In the genomic region with DNA sequence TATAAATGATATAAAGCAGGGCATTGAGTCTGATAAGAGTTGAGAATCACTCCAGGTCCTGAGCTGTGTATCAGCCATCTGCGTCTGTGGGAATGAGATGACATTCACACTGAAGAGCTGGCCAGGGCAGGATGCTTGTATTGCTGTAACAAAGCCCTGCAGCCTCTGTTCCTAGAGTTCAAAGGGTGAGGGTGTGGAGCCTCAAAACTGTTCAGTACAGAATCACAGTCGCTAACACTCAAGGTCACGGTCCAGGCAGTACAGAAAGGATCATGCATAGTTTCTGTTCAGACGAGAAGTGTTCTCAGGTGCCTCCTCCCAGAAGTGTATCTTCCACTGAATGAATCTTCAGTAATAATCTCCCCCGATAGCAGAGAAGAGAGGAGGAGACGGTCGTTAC, we compare ENCODE assay signal across 18 mouse cellular contexts.
"Had no signal": no experiment of that assay in that cellular context is flagged by ENCODE, and none has a peak within 500 bp of the region (broad histone marks: within the 10 kb centered on the region; RNA-seq: fewer than 3 reads in every experiment).

No protein-coding gene starts in this region.

- H3K9ac ChIP-seq: intestine, embryonic 15.5 days; kidney, embryonic 15.5 days; limb, embryonic 13.5 days; liver, embryonic 15.5 days; lung, embryonic 14.5 days; midbrain, embryonic 15.5 days had no signal

- H3K9me3 ChIP-seq: intestine, embryonic 15.5 days; kidney, embryonic 15.5 days; limb, embryonic 13.5 days; liver, embryonic 15.5 days; midbrain, embryonic 15.5 days had no signal

- H3K4me1 ChIP-seq: intestine, embryonic 15.5 days; kidney, embryonic 15.5 days; liver, embryonic 15.5 days had no signal

- DNase-seq: kidney, adult 2 months; kidney, postnatal 14 days; layer of hippocampus, adult 9-11 months; lung, embryonic 14.5 days; lung, postnatal 10 days; retina, postnatal 1 day; right cerebral cortex, postnatal 4 days; spleen, adult 18-20 months; thymus, adult 18-20 months; thymus, postnatal 36 days had no signal

- ATAC-seq: intestine, embryonic 15.5 days; midbrain, embryonic 15.5 days had no signal

- H3K27ac ChIP-seq: intestine, embryonic 15.5 days; kidney, embryonic 15.5 days; limb, embryonic 13.5 days; liver, embryonic 15.5 days; macrophage; midbrain, embryonic 15.5 days had no signal

- H3K4me2 ChIP-seq: intestine, embryonic 15.5 days; kidney, embryonic 15.5 days; limb, embryonic 13.5 days; liver, embryonic 15.5 days; lung, embryonic 14.5 days; midbrain, embryonic 11.5 days; midbrain, embryonic 15.5 days had no signal

- H3K36me3 ChIP-seq: intestine, embryonic 15.5 days; kidney, embryonic 15.5 days; limb, embryonic 13.5 days; liver, embryonic 15.5 days; midbrain, embryonic 15.5 days had no signal

- H3K27me3 ChIP-seq: intestine, embryonic 15.5 days; kidney, embryonic 15.5 days; limb, embryonic 13.5 days; liver, embryonic 15.5 days; midbrain, embryonic 15.5 days had no signal

- H3K4me3 ChIP-seq: intestine, embryonic 15.5 days; kidney, embryonic 15.5 days; limb, embryonic 13.5 days; liver, embryonic 15.5 days; megakaryocyte, embryonic 14.5 days; midbrain, embryonic 15.5 days had no signal
